Mouse (Mus musculus) right cerebral cortex, postnatal 25 days (tissue): ENCODE data around the gene Sfxn5.

Source experiments
- DNase-seq: peaks from one replicate; pipeline ENCODE4 v3.0.0; 2022

The Sfxn5 gene

GRCm38 (mm10) chr6:85226570-85226969 lies 106.7 kb downstream of the Sfxn5 start:
- DNase-seq = no peak

- DNase-seq = no peak
These were observed 108.8 kb downstream of the Sfxn5 start for GRCm38 (mm10) chr6:85224442-85224891.

- DNase-seq = no peak
These were observed 109.6 kb downstream of the Sfxn5 start for GRCm38 (mm10) chr6:85223498-85224150.

- no peak for DNase-seq
These were observed 110.7 kb downstream of the Sfxn5 start for GRCm38 (mm10) chr6:85222551-85222950.

GRCm38 (mm10) chr6:85220917-85221316 lies 112.3 kb downstream of the Sfxn5 start:
- DNase-seq = no peak

GRCm38 (mm10) chr6:85219706-85220105 lies 113.5 kb downstream of the Sfxn5 start:
- DNase-seq = no peak

GRCm38 (mm10) chr6:85218684-85219445 lies 114.4 kb downstream of the Sfxn5 start:
- peak; percentile 48 for DNase-seq

- no peak for DNase-seq
These were observed 115.0 kb downstream of the Sfxn5 start for GRCm38 (mm10) chr6:85218251-85218650.

- DNase-seq = no peak
These were observed 122.5 kb downstream of the Sfxn5 start for GRCm38 (mm10) chr6:85210686-85211085.

GRCm38 (mm10) chr6:85209226-85209967 lies 123.8 kb downstream of the Sfxn5 start:
- no peak for DNase-seq

GRCm38 (mm10) chr6:85207345-85207744 lies 125.9 kb downstream of the Sfxn5 start:
- no peak for DNase-seq

GRCm38 (mm10) chr6:85206939-85207285 lies 126.3 kb downstream of the Sfxn5 start:
- peak; percentile 42 for DNase-seq

- DNase-seq = peak; percentile 58
These were observed 126.9 kb downstream of the Sfxn5 start for GRCm38 (mm10) chr6:85206182-85206938.

GRCm38 (mm10) chr6:85197951-85198350 lies 135.3 kb downstream of the Sfxn5 start:
- DNase-seq = no peak

GRCm38 (mm10) chr6:85193381-85194318 lies 139.6 kb downstream of the Sfxn5 start:
- DNase-seq = peak; percentile 66

- DNase-seq = no peak
These were observed 141.3 kb downstream of the Sfxn5 start for GRCm38 (mm10) chr6:85191751-85192440.

GRCm38 (mm10) chr6:85190671-85191070 lies 142.6 kb downstream of the Sfxn5 start:
- no peak for DNase-seq

GRCm38 (mm10) chr6:85189911-85190591 lies 143.2 kb downstream of the Sfxn5 start:
- peak; percentile 64 for DNase-seq

GRCm38 (mm10) chr6:85189361-85189760 lies 143.9 kb downstream of the Sfxn5 start:
- DNase-seq = no peak
